Comparison of ENCODE assay signal across 12 mouse cellular contexts in genomic region chrX:152643679-152644638, GRCm38 (mm10).
DNase-seq lines count a peak whose midpoint lies in the region; ATAC-seq and TF ChIP-seq lines count a peak whose summit lies in the region.
"Had no signal": no experiment of that assay in that cellular context is flagged by ENCODE, and none has a peak within 500 bp of the region (broad histone marks: within the 10 kb centered on the region; RNA-seq: fewer than 3 reads in every experiment).

No protein-coding gene starts in this region.

- no peaks in the 10 kb centered on the region for H3K9me3 ChIP-seq in forebrain, embryonic 14.5 days (replicated peaks; ENCODE audit: control insufficient read depth, low read length)
- H3K9me3 ChIP-seq: G1E; liver, embryonic 15.5 days; stomach, embryonic 15.5 days had no signal

- no peaks in the 10 kb centered on the region for H3K27me3 ChIP-seq in forebrain, embryonic 14.5 days (replicated peaks; ENCODE audit: control insufficient read depth, insufficient read depth, low read length)
- H3K27me3 ChIP-seq: liver, embryonic 15.5 days; stomach, embryonic 15.5 days had no signal

- H3K4me1 ChIP-seq in forebrain, embryonic 14.5 days (ENCODE audit: control insufficient read depth, insufficient read depth, low read length), result no peaks in the 10 kb centered on the region
- peaks cover 2% of the 10 kb centered on the region; the same call in 1 of the 2 replicates for H3K4me1 ChIP-seq in olfactory bulb, adult 2 months (ENCODE audit: control insufficient read depth, insufficient read depth, low read length)
- H3K4me1 ChIP-seq: liver, embryonic 15.5 days; stomach, embryonic 15.5 days had no signal

- no peak for TF ChIP-seq CTCF in olfactory bulb, adult 2 months (IDR thresholded peaks at IDR 0.05; ENCODE audit: insufficient read depth, low read depth, low read length)

- TF ChIP-seq POLR2A in olfactory bulb, adult 2 months (IDR thresholded peaks at IDR 0.05; ENCODE audit: insufficient read depth, low read depth, low read length), result no peak

- ATAC-seq in forebrain, embryonic 14.5 days, result 0 out of 2 replicates have a peak, but pooled peaks have one; percentile 18
- no peak for ATAC-seq in megakaryocyte-erythroid progenitor cell, adult 5-6 weeks (replicated peaks; ENCODE audit: low FRiP score, low TSS enrichment, poor library complexity, severe bottlenecking)

- peak overlapping the region; percentile 34 for H3K4me2 ChIP-seq in forebrain, embryonic 14.5 days (ENCODE audit: low read length)
- H3K4me2 ChIP-seq: liver, embryonic 15.5 days; stomach, embryonic 15.5 days had no signal

- peak; percentile 26 for DNase-seq in ZHBTc4 (ENCODE audit: low read depth, low spot score)
- DNase-seq in forebrain, embryonic 14.5 days (ENCODE audit: low spot score), result peak; percentile 38
- peak; percentile 9 to 23 for DNase-seq in layer of hippocampus, postnatal 10 days (ENCODE audit: low spot score in 2 of 2)
- DNase-seq in adrenal gland, adult 8-10 months, result no peak
- DNase-seq in adrenal gland, adult (ENCODE audit: inconsistent age in 2 of 2, low spot score in 1 of 2), result no peak
- no peak for DNase-seq in adrenal gland, postnatal 25 days

- WGBS in forebrain, embryonic 14.5 days, result 42% methylated on average over 11 of the region's 11 CpGs
- 24% methylated on average over 11 of the region's 11 CpGs for WGBS in olfactory bulb, adult 2 months

- H3K9ac ChIP-seq in forebrain, embryonic 14.5 days (ENCODE audit: low read length), result peak overlapping the region; percentile 54
- H3K9ac ChIP-seq: liver, embryonic 15.5 days; stomach, embryonic 15.5 days had no signal

- H3K36me3 ChIP-seq in forebrain, embryonic 14.5 days (ENCODE audit: control insufficient read depth, insufficient read depth, low read length), result no peaks in the 10 kb centered on the region
- H3K36me3 ChIP-seq: G1E; liver, embryonic 15.5 days; stomach, embryonic 15.5 days had no signal

- H3K27ac ChIP-seq in forebrain, embryonic 14.5 days (ENCODE audit: low read depth, low read length), result peak overlapping the region; percentile 60; the same call in 1 of the 2 replicates
- peak overlapping the region; percentile 90 for H3K27ac ChIP-seq in olfactory bulb, adult 2 months (ENCODE audit: insufficient read depth, low read depth, low read length)
- H3K27ac ChIP-seq: liver, embryonic 15.5 days; stomach, embryonic 15.5 days had no signal

- H3K4me3 ChIP-seq in forebrain, embryonic 14.5 days (ENCODE audit: low read depth, low read length), result peak overlapping the region; percentile 22
- H3K4me3 ChIP-seq in olfactory bulb, adult 2 months (ENCODE audit: insufficient read depth, low read depth, low read length), result peak overlapping the region; percentile 54
- H3K4me3 ChIP-seq: erythroblast, embryonic 14.5 days; liver, embryonic 15.5 days; stomach, embryonic 15.5 days had no signal

Comparison
In these comparisons a context has a peak if more than half of its experiments do, and no peak if none do; other contexts are left out.
1. DNase-seq: peak in ZHBTc4 (single experiment), forebrain, embryonic 14.5 days (single experiment) and layer of hippocampus, postnatal 10 days (2 of 2); none in adrenal gland, adult 8-10 months (single experiment), adrenal gland, adult (0 of 2) and adrenal gland, postnatal 25 days (single experiment).